Mouse (Mus musculus): ENCODE results near the gene Tns3. TPM values are rescaled to one million over a fixed set of nuclear protein-coding genes. Genes with fewer than 3 reads are reported as not detected.

Gene Tns3
- total and polyA plus RNA-seq, 3 experiments: not detected

GRCm38 (mm10) chr11:8469537-8469936, 194.8 kb downstream of the Tns3 start:
- no peak overlapping the region for H3K27ac ChIP-seq (ENCODE audit: control insufficient read depth, low read depth, low read length)
- H3K9me3 ChIP-seq (replicated peaks; ENCODE audit: insufficient read depth, low read length): no peaks in the 10 kb centered on the region
- H3K27me3 ChIP-seq (ENCODE audit: control insufficient read depth in 1 of 2, insufficient read depth in 2 of 2, low read length in 2 of 2): no peaks in the 10 kb centered on the region
- no peaks in the 10 kb centered on the region for H3K79me2 ChIP-seq (ENCODE audit: control insufficient read depth, insufficient read depth, low read length, poor library complexity)
- no peaks in the 10 kb centered on the region for H3K4me1 ChIP-seq (ENCODE audit: control insufficient read depth in 1 of 2, insufficient read depth in 2 of 2, low read length in 2 of 2)
- no peak overlapping the region for H3K4me3 ChIP-seq (ENCODE audit: control insufficient read depth in 1 of 2, insufficient read depth in 1 of 2, low read depth in 2 of 2, low read length in 2 of 2)
- no peak for DNase-seq (ENCODE audit: low read depth, low spot score)
- H3K9ac ChIP-seq (ENCODE audit: control insufficient read depth, low read depth, low read length, poor library complexity, severe bottlenecking): no peak overlapping the region
- TF ChIP-seq HCFC1 (IDR thresholded peaks at IDR 0.05; ENCODE audit: low read depth, low read length): no peak
- no peak for TF ChIP-seq MYC (IDR thresholded peaks at IDR 0.05; ENCODE audit: low read depth, low read length)
- no peak for TF ChIP-seq MYB (IDR thresholded peaks at IDR 0.05; ENCODE audit: low read depth, low read length)
- TF ChIP-seq CTCF (IDR thresholded peaks at IDR 0.05 in 2 of 3, conservative IDR thresholded peaks at IDR 0.05 in 1 of 3; ENCODE audit: control insufficient read depth in 1 of 3, insufficient read depth in 1 of 3, low read depth in 2 of 3, low read length in 3 of 3, poor library complexity in 1 of 3, severe bottlenecking in 1 of 3): no peak
- no peak for TF ChIP-seq MEF2A (IDR thresholded peaks at IDR 0.05; ENCODE audit: extremely low read depth, insufficient replicate concordance, low read depth, low read length, poor library complexity, severe bottlenecking)
- TF ChIP-seq ETS1 (IDR thresholded peaks at IDR 0.05; ENCODE audit: low read depth, low read length): no peak
- no peak for TF ChIP-seq TAL1 (IDR thresholded peaks at IDR 0.05; ENCODE audit: low read length)
- no peak for TF ChIP-seq ZNF384 (IDR thresholded peaks at IDR 0.05; ENCODE audit: low read depth, low read length)
- no peak for TF ChIP-seq JUND (IDR thresholded peaks at IDR 0.05; ENCODE audit: low read depth, low read length)
- TF ChIP-seq SMC3 (IDR thresholded peaks at IDR 0.05; ENCODE audit: low read depth, low read length): no peak
- no peak for TF ChIP-seq BHLHE40 (IDR thresholded peaks at IDR 0.05; ENCODE audit: borderline replicate concordance, low read depth, low read length)
- H3K36me3 ChIP-seq (ENCODE audit: control insufficient read depth in 1 of 2, insufficient read depth in 2 of 2, low read length in 2 of 2): no peaks in the 10 kb centered on the region

DNA sequence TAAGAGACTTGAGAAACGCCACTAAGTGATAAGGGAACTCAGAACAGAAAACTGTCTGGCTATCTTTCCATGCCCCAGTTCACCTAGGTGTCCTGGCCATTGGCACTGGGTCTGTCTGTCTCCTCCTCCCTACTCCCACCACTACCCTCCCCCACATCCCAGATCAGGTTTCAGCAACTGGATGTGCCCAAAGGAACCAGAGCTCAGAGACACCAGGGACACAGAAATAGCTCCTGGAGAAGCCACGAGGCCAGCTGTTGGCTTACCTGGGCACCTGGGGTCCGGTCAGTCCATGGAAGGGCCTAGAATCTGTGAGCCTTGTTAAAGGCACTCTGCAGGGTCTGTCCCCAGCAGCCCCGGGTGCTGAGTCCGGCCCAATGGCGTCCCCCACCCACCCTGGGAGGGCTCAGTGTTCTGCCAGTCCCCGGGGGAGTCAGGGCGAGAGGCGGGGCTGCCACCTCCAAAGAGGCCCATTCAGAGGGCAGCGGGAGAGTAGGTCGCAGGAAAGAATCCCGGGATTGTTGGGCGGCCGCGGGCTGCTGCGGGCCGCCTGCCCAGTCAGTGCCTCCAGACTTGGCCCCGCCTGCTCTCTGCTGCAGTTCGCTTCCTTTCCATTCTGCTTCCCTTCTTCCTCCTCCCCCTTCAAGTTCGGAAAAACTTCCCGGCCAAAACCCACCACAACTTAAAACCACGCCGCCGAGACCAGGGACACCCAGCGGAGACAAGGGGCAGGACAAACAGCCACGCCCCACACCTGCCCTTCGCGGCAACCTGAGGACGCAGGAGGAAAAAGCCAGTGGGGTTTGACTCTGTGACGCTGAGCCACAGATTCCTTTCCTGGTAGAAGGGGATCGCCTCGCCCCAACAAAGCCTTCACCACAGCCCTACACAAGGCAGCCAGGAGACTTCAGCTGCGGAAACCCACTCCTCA, 195.9 kb downstream of the Tns3 start:
- TF ChIP-seq ZC3H11A (IDR thresholded peaks at IDR 0.05; ENCODE audit: low read depth, low read length) (no peak), GABPA (IDR thresholded peaks at IDR 0.05; ENCODE audit: low read depth, low read length) (no peak), MYC (IDR thresholded peaks at IDR 0.05; ENCODE audit: low read depth, low read length) (no peak), MYB (IDR thresholded peaks at IDR 0.05; ENCODE audit: low read depth, low read length) (no peak), HCFC1 (IDR thresholded peaks at IDR 0.05; ENCODE audit: low read depth, low read length) (no peak), CHD2 (IDR thresholded peaks at IDR 0.05; ENCODE audit: low read length) (no peak), ZNF384 (IDR thresholded peaks at IDR 0.05; ENCODE audit: low read depth, low read length) (no peak), ETS1 (IDR thresholded peaks at IDR 0.05; ENCODE audit: low read depth, low read length) (no peak), ZMIZ1 (IDR thresholded peaks at IDR 0.05; ENCODE audit: low read depth, low read length) (no peak), ELF1 (IDR thresholded peaks at IDR 0.05; ENCODE audit: low read depth, low read length) (no peak), RAD21 (IDR thresholded peaks at IDR 0.05; ENCODE audit: low read depth, low read length) (no peak), SMC3 (IDR thresholded peaks at IDR 0.05; ENCODE audit: low read depth, low read length) (no peak), NRF1 (IDR thresholded peaks at IDR 0.05; ENCODE audit: insufficient read depth, low read depth, low read length, poor library complexity, severe bottlenecking) (no peak), MAZ (IDR thresholded peaks at IDR 0.05; ENCODE audit: low read depth, low read length) (no peak), GATA1 (IDR thresholded peaks at IDR 0.05; ENCODE audit: low read depth, low read length) (no peak), USF2 (IDR thresholded peaks at IDR 0.05; ENCODE audit: borderline replicate concordance in 1 of 2, insufficient read depth in 1 of 2, low read depth in 1 of 2, low read length in 2 of 2) (no peak), MEF2A (IDR thresholded peaks at IDR 0.05; ENCODE audit: extremely low read depth, insufficient replicate concordance, low read depth, low read length, poor library complexity, severe bottlenecking) (no peak)
- Histone ChIP-seq H3K27ac (ENCODE audit: control insufficient read depth, low read depth, low read length) (no peak overlapping the region), H3K9ac (ENCODE audit: control insufficient read depth, low read depth, low read length, poor library complexity, severe bottlenecking) (no peak overlapping the region), H3K79me2 (ENCODE audit: control insufficient read depth, insufficient read depth, low read length, poor library complexity) (no peaks in the 10 kb centered on the region), H3K36me3 (ENCODE audit: control insufficient read depth in 1 of 2, insufficient read depth in 2 of 2, low read length in 2 of 2) (no peaks in the 10 kb centered on the region), H3K4me1 (ENCODE audit: control insufficient read depth in 1 of 2, insufficient read depth in 2 of 2, low read length in 2 of 2) (no peaks in the 10 kb centered on the region), H3K27me3 (ENCODE audit: control insufficient read depth in 1 of 2, insufficient read depth in 2 of 2, low read length in 2 of 2) (no peaks in the 10 kb centered on the region), H3K4me3 (ENCODE audit: control insufficient read depth in 1 of 2, insufficient read depth in 1 of 2, low read depth in 2 of 2, low read length in 2 of 2) (no peak overlapping the region), H3K9me3 (replicated peaks; ENCODE audit: insufficient read depth, low read length) (no peaks in the 10 kb centered on the region)
- no peak for DNase-seq (ENCODE audit: low read depth, low spot score)

All from MEL (cell line).